Mouse (Mus musculus) testis, postnatal 10 days (tissue): ENCODE results near the gene Ntn4.

Source experiments
- DNase-seq: peaks from one replicate; pipeline ENCODE4 v3.0.0; 2021; ENCODE audit warnings: low spot score

Ntn4 gene

DNA sequence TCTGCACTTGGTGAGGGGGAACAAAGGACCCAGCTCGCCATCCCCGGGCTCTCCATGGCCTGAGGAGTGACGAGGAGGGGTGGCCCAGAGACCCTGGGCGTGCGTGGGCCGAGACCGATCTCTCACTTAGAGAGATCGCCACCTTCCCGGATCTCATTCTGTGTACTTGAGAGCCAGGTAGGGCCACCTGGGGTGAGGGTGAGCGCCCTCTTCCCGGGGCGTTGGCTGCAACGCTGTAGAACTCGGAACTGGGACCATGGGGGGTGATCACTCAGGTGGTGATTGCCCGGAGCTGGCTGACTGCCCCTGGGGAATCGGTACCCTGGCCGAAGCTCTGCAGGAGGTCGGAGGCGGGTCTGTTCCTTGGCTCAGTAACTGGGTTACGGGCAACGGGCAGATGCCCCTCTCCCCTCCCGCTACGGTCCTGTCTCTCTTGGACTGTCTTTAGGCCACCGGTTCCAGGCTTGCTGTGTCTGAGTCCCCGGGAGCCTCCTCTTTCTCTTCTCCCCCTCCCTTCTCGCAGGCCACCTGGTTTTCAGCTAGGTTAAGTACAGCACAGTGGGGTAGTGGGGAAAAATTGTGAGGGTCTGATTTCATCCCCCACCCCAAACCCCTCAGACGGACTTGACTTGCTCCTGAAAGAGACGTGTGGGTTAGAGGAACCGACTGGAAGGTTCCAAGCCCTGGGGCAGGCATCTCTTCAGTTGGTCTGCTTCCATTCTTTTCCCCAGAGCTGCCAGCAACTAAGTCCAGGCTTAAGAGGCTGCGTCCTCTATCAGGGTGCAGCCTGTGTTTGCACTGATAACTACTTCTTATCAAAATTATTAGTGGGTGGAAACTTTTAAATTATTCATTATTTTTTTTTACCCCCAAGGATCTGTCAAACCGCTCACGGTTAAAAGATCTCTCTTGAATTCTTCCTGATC, 1.6 kb downstream of the Ntn4 start:
- peak; percentile 61 for DNase-seq

- no peak for DNase-seq
Measured at GRCm38 (mm10) chr10:93642897-93643296, 2.4 kb downstream of the Ntn4 start.

- no peak for DNase-seq
Measured at GRCm38 (mm10) chr10:93644451-93644941, 4.0 kb downstream of the Ntn4 start.

DNA sequence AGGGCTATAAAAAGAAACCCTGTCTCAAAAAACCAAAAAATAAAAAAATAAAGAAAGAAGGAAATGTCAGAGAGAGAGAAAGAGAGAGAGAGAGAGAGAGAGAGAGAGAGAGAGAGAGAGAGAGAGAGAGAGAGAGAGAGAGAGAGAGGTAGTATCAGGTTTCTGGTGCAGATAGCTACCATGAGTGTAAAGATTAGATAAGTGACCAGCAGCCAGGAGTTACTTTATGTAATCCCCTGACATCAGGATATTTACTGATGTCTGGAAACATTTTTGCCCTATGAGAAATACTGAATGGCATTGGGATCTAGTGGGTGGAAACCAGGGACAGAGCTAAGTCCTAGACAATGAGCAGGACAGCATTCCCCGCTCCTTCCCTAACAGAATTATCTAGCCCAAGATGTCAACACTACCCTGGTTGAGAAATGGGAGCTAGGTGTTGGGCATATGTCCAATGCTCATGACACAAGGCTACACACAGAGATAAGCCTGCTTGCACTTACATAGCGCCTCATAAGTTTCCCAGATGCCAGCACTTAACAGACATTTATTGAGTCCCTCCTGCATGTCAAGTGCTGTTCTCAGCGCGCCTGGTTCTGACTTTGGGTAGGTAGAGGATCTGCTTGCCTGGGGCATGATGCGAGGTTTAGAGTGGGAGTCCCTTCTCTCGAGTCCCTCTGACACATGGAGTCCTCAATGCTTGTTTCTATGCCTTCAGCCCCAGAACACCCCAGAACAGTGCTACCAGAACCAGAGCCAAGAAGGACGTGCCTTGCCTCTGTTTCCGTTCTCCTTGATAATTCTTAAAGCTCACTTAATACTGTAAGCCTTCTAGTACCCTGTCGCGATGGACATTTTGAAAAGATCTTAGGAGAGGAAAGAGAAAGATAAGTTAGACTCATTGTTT, 7.4 kb downstream of the Ntn4 start:
- no peak for DNase-seq

- DNase-seq = no peak
Measured at GRCm38 (mm10) chr10:93648598-93649102, 8.2 kb downstream of the Ntn4 start.

GRCm38 (mm10) chr10:93649127-93649526, 8.6 kb downstream of the Ntn4 start:
- no peak for DNase-seq

- no peak for DNase-seq
Measured at GRCm38 (mm10) chr10:93649600-93649999, 9.1 kb downstream of the Ntn4 start.

GRCm38 (mm10) chr10:93653322-93653721, 12.8 kb downstream of the Ntn4 start:
- DNase-seq = no peak

GRCm38 (mm10) chr10:93655428-93655827, 14.9 kb downstream of the Ntn4 start:
- no peak for DNase-seq

DNA sequence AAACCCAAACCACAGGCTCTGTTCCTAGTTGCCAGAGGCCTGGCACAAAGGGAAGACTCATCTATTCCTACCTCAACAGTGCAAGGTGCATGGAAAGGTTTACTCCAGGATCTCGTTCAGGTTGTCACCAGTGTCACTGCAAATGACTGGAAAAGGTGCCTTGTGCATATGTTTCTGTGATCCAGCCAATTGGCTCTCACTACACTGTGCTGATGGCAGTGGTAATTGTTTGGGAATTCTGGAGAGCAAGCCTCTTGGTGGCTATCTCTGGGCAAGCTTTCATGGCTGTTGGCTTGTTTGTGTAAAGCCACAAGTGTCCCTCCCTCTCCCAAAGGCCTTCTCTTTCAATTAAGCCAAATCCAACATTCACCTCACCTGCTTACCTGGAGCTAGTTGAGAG, 19.3 kb downstream of the Ntn4 start:
- no peak for DNase-seq

DNA sequence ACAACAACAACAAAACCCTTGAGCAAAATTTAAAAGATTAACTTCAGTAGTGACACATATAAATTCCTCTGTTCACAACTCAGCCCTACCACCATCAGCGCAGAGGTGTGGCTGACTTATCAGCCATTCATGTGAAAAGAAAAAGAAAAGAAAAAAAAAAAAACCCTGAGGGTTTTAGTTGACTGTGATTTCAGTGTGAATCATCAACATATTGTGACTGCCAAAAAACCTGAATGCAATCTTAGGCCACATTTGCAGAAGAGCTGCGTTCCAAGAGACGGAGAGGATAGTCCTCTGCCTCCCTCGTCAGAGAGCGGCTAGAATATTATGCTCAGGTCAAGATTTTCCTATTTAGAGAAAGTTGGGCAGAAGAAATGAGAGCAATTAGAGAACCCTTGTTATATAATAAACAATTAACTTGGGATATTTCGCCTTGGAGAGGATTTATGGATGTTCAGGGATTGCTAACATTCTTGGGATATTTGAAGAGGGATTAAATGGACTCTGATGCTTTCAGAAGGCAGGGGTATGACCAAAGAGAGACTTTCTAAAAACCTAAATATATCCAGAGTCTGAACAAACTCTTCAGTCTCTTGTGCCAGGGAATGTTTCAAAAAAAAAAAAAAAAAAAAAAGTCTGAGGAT, 21.0 kb downstream of the Ntn4 start:
- no peak for DNase-seq

GRCm38 (mm10) chr10:93662018-93662417, 21.5 kb downstream of the Ntn4 start:
- DNase-seq = no peak

DNA sequence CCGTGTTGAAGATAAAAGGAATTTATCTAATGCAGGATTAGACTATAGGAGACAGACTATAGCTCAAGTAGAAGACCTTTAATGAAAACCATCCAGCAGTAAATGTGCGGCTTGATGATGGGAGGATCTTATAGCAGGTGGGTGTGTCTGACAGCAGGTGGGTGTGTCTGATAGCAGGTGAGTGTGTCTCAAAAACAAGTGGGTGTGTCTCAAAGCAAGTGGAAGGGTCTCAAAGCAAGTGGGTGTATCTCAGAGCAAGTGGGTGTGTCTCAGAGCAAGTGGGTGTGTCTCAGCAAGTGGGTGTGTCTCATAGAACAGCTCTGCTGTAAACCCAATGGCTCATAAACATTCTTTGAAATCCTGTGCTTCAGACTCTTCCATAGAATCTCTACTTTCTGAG, 25.7 kb downstream of the Ntn4 start:
- DNase-seq = no peak

GRCm38 (mm10) chr10:93666996-93667395, 26.5 kb downstream of the Ntn4 start:
- DNase-seq = no peak

DNA sequence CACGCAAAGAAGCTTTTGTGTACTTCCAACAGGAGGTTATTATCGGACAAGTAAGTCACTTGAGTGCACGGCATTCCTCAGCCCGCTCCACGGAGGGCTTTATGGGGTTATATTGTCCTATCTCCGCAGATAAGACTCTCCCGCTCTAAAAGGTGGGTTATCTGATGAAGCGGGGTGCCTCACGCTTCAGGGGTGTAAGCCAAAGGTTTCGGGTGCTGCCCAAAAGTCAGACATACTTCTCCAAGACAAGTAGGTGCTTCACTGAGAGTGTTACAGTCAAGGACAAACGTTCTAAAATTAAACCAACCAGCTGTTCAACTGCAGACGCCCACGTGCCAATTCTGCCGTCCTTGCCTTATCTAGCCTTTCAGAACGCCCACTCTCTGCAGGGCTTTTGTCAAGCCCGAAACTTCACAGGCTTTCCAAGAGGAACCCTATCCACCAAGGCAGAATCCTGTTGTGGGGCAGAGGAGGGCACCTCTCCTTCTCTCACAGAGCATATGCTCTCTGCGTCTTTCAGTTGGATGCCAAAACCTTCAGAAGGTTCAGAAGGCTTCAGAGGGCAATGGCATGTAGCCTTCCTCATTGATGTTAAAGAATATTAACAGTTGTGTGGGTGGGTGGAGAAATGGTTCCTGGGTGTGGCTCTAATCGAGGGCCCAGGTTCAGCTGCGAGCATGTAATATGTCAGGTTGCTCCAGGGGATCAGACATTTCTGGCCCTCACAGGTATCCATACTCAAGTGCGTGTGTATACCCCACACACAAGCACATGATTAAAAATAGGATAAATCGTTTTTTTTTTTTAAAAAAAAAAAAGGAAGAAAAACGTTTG, 32.4 kb downstream of the Ntn4 start:
- DNase-seq = peak; percentile 64

DNA sequence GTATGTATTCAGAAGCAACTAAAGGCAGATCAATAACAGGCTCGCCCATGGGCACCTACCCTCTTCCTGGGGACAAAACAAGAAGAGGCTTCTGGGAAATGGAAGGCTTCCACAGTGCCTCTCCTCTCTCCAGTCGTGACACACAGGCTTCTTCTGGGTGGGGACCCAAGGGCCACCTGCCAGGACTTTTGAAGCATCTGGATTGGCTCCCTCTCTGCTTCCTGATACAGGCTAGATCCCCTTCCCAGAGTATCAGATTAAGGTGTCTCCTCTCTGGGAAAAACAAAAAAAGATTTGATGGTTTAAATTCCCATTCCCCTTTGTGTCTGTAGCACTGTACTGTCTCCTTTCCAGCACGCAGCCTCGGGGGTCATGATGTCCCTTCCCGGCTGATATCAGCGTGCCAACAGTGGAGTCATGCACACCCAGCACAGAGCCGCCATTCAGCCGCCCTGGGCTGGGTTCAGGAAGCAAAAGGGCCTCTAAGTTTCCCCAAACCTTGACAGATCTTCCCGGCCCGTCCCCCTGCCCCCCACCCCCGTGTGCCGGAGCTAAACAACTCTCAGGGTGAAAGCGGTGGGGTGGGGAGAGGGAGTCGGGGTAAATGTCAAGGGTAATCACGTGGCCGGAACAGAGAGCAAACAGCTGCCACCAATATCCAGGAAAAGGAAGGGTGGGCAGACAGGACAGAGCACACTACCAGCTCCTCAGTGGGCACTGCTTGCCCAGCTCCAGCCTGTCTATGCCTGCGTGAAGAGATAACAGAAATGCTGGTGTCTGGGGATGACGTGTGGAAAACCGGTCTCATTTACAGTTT, 38.9 kb downstream of the Ntn4 start:
- DNase-seq = peak; percentile 68

DNA sequence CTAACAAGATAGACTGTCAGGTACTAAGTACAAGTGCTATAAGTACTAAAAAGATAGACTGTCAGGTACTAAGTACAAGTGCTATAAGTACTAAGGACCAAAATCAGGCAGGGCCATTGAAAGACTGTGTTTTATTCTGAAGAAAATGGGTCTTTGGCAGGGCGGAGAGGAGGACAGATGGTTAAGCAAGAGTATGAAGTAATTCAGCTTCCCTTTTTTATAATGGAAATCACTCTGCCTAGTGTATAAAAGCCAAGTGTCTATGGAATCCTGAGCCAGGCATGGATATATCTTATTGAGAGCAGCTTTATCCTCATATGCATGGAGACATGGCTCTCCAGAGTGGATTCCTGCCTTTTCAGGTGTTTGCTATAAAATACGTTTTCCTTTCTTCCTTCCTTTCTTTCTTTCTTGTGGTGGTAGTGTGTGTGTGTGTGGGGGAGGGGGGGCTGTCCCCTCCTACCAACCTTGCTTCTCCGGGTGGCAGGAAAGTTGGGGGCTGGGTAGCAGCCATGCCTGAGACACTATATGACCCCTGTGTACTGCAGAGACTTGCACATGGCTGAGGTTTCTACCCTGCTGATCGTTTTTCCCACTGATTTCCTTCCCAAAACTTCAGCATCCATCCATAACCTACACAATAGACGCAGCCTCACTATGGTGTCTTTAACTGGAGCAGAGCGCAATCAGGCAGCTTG, 40.3 kb downstream of the Ntn4 start:
- DNase-seq = no peak

- peak; percentile 35 for DNase-seq
Measured at GRCm38 (mm10) chr10:93682185-93682747, 41.8 kb downstream of the Ntn4 start.

- DNase-seq = peak; percentile 22
Measured at GRCm38 (mm10) chr10:93683185-93683584, 42.7 kb downstream of the Ntn4 start.
